Mouse (Mus musculus) A20 (cell line): ENCODE data around the gene Tssk2.
A peak's percentile ranks its signal among the peaks of the same experiment; 100 is the strongest.

Experiments
- DNase-seq: peaks from one replicate; pipeline ENCODE4 v3.0.0-alpha.2; 2011; ENCODE audit warnings: low read depth, low spot score

The Tssk2 gene

GRCm38 (mm10) chr16:17898462-17898861 lies at the start of gene Tssk2, which contains the start of gene Dgcr2:
Gene Tssk2, plus strand, starts transcription at chr16:17898637.
Gene Dgcr2, minus strand, starts transcription at chr16:17898562.
- DNase-seq, result no peak

- DNase-seq, result peak; percentile 47
These were observed 49.5 kb upstream of the Tssk2 start for GRCm38 (mm10) chr16:17848928-17849327.

DNA sequence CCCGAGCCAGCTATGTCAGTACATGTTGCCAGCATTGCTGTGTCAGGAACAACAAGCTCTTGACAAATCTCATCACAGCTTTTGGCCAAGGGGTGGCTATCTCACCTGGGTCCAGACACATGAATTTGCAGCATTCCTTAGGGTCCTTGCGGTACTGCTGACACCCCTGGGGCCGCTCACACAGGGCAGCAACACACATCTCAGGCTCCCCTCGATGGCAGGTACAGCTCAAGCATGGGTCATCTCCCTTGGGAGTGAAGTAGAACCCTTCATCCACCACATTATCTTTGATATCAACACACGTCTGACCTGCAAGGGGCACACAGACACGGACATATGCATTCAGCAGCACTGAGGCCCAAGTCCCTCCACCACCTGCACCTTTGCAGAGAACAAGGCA lies 49.0 kb upstream of the Tssk2 start:
- DNase-seq, result no peak

GRCm38 (mm10) chr16:17851331-17851730 lies 47.1 kb upstream of the Tssk2 start:
- no peak for DNase-seq

- no peak for DNase-seq
These were observed 46.6 kb upstream of the Tssk2 start for GRCm38 (mm10) chr16:17851860-17852259.

GRCm38 (mm10) chr16:17853263-17853662 lies 45.2 kb upstream of the Tssk2 start:
- no peak for DNase-seq

DNA sequence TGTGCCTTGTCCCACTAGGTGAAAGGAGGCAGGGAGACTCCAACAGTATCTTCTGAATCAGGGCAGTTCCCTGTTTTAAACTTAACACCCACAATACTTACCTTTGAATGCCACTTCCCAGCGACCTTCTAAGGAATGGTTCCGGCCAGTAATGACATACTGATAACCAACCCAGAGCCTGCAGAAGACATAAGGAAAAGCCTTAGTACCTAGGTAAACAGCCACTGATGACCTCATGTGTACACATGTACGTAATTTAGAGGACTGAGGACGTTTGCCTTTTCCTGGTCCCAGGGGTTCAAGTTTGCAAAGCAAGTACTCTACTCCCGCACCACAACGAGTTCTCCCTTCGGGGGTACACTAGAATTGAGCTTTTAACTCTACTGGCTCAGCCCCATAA lies 41.3 kb upstream of the Tssk2 start:
- DNase-seq, result no peak

DNA sequence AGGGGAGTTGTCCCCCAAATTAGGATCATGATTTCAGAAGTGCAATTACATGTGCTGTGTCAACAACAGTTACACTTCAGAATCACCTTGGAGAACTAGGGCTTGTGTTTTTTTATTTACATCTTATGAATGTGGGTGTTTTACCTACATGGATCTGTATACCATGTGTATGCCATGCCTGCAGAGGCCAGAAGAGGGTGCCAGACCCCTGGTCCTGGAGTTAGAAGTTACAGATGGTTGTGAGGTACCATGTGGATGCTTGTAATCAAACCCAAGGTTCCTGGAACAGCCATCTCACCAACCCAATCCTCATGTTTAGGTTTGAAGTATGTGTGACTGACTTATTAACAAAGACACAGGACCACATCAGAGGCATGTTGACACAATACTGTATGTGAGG lies 39.8 kb upstream of the Tssk2 start:
- peak; percentile 38 for DNase-seq

DNA sequence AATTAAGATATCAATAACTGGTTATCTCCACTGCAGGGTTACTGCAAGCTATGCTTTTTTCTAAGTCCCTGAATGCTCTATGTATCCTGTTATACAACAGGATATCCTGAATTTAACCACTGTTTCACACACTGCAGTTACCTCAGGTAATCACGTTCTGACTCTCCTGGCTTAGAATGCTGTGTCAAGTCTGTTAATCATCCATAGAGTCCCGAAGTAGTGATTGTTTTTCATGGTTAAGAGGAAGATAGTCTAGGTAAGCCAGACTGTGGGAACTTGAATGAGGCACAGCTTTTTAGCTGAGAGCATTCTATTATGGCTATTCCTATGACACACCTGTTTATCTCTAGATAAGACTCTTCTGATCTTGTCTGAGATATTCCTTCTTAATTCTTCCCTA lies 33.1 kb upstream of the Tssk2 start:
- DNase-seq, result no peak

GRCm38 (mm10) chr16:17865770-17866169 lies 32.7 kb upstream of the Tssk2 start:
- no peak for DNase-seq

- no peak for DNase-seq
These were observed 27.2 kb upstream of the Tssk2 start for GRCm38 (mm10) chr16:17871248-17871647.

DNA sequence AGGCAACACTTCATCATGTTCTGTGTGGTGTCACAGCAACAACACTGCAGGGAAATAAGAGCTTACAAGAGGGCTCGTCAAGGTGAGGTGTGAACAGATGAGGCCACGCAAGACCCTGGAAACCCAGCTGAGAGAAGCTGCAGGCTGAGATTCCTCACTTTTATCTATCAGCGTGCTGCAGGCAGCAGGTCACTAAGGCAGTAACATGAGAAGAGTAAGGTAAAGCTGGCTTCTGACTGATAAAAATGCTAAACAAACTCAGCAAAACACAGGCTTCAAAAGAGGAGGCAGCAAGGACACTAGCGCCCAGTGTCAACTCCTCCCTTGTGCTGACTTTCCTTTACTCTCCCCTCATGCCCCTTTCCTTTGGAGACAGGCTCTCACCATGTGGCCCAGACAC lies 25.4 kb upstream of the Tssk2 start:
- no peak for DNase-seq

DNA sequence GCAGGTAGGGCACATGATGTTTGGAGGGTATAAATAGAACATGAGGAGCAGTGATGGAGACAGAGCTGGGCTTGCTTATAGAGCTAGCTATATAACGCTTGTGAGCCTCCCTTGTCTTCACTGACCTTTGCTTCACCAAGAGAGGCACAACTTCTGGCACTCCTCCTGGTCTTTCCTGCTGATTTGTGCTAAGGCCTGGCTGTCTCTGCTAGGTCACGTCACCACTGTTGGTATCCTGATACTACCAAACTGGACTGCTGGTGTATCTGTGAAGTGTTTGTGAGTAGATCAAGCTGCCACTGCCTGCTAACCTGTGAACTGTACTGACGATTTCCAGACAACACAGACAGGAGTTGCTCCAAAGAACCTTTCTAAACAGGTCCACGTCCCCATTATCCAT lies 23.3 kb upstream of the Tssk2 start:
- no peak for DNase-seq

- DNase-seq, result no peak
These were observed 22.3 kb upstream of the Tssk2 start for GRCm38 (mm10) chr16:17876096-17876495.

- DNase-seq, result no peak
These were observed 18.9 kb upstream of the Tssk2 start for GRCm38 (mm10) chr16:17879571-17879970.

DNA sequence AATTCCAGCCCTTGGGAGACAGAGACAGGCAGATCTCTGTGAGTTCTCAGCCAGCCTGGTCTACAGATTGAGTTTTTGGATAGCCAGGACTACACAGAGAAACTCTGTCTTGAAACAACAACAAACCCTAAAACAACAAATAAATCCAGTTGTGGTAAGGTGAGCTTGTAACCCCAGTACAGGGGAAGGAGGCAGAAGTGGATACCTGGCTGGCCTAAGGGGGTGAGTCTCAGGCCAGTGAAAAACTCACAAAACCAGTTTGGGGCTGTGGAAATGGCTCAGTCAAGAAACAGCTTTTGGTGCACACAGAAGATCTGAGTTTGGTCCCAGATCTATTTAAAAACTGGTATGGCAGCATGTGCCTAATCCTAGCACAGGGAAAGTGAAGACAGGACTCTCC lies 16.2 kb upstream of the Tssk2 start:
- no peak for DNase-seq

- no peak for DNase-seq
These were observed 14.3 kb upstream of the Tssk2 start for GRCm38 (mm10) chr16:17884116-17884515.

- no peak for DNase-seq
These were observed 8.6 kb upstream of the Tssk2 start for GRCm38 (mm10) chr16:17889689-17890341.

DNA sequence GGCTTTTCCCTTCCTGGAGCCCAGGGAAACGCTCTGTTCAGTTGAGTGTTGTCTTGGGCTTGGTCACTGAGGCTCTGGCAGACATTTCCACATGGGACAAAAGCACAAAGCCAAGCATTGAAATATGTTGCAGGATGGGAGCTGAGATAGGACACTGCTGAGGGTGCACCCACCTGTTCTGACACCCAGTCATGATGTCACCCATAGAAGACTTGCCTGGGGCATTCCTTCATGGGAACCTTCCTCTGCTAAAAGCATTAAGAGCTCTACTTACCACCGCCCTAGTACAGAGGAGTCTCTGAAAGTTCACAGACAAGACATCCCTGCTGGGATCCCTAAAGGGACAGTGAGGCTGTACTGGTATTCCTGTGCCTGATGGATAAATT lies 8.1 kb upstream of the Tssk2 start:
- peak; percentile 16 for DNase-seq

GRCm38 (mm10) chr16:17890917-17891566 lies 7.4 kb upstream of the Tssk2 start:
- DNase-seq, result peak; percentile 66

GRCm38 (mm10) chr16:17891567-17891959 lies 6.9 kb upstream of the Tssk2 start, which contains the start of gene Gm20518:
Gene Gm20518, minus strand, starts transcription at chr16:17891671.
- DNase-seq, result peak; percentile 97

GRCm38 (mm10) chr16:17892606-17893005 lies 5.8 kb upstream of the Tssk2 start:
- no peak for DNase-seq

DNA sequence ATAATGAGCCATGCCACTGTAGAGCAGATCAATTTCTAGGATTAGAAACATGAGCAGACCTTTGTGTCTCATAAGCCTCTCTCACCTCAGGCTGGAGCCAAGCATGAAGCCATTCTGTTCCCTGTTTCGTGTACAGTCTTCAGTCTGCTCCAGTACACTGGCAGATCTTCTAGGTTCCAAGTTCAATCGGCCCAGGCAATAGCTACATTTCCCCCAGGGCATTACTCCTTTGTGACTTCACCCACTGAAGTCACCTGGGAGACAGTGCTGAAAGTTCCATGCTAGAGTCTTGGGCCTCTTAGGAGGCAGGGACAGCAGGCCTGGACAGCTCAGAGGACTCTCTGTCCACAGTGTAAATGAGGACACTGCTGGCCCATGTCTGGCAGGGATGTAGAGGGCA lies 4.5 kb upstream of the Tssk2 start, which contains the start of gene Tssk1:
TSS of gene Tssk1 (plus strand) at position 301 of the 400 bp plus-strand sequence.
- no peak for DNase-seq
